Mouse (Mus musculus): ENCODE results near the gene Gpbar1.
A peak's percentile ranks its signal among the peaks of the same experiment; 100 is the strongest.

Gene Gpbar1

GRCm38 (mm10) chr1:74278538-74278937 is at the start of gene Gpbar1:
Gene Gpbar1 (plus strand): TSS chr1:74278550.
- no peak for DNase-seq

- no peak for DNase-seq
Measured at GRCm38 (mm10) chr1:74229942-74230341, 48.4 kb upstream of the Gpbar1 start.

- no peak for DNase-seq
Measured at GRCm38 (mm10) chr1:74230992-74231391, 47.4 kb upstream of the Gpbar1 start.

GRCm38 (mm10) chr1:74235938-74236589 is 42.3 kb upstream of the Gpbar1 start, which contains the start of gene Arpc2:
Gene Arpc2 (plus strand): TSS chr1:74236084.
- peak; percentile 99 for DNase-seq

GRCm38 (mm10) chr1:74236590-74237317 is 41.6 kb upstream of the Gpbar1 start:
- DNase-seq, result peak; percentile 65

GRCm38 (mm10) chr1:74237671-74238070 is 40.7 kb upstream of the Gpbar1 start:
- DNase-seq, result no peak

- no peak for DNase-seq
Measured at GRCm38 (mm10) chr1:74238136-74238535, 40.2 kb upstream of the Gpbar1 start.

GRCm38 (mm10) chr1:74239162-74239561 is 39.2 kb upstream of the Gpbar1 start:
- DNase-seq, result no peak

- DNase-seq, result peak; percentile 31
Measured at GRCm38 (mm10) chr1:74239618-74240017, 38.7 kb upstream of the Gpbar1 start.

GRCm38 (mm10) chr1:74240311-74240710 is 38.0 kb upstream of the Gpbar1 start:
- peak; percentile 39 for DNase-seq

- DNase-seq, result no peak
Measured at GRCm38 (mm10) chr1:74240832-74241231, 37.5 kb upstream of the Gpbar1 start.

GRCm38 (mm10) chr1:74245525-74245924 is 32.8 kb upstream of the Gpbar1 start:
- no peak for DNase-seq

- DNase-seq, result peak; percentile 53
Measured at GRCm38 (mm10) chr1:74248799-74249198, 29.6 kb upstream of the Gpbar1 start.

GRCm38 (mm10) chr1:74249331-74249980 is 28.9 kb upstream of the Gpbar1 start:
- peak; percentile 33 for DNase-seq

- DNase-seq, result no peak
Measured at GRCm38 (mm10) chr1:74250096-74250495, 28.3 kb upstream of the Gpbar1 start.

- no peak for DNase-seq
Measured at GRCm38 (mm10) chr1:74255704-74256345, 22.5 kb upstream of the Gpbar1 start.

GRCm38 (mm10) chr1:74256782-74257181 is 21.6 kb upstream of the Gpbar1 start:
- DNase-seq, result no peak

- no peak for DNase-seq
Measured at GRCm38 (mm10) chr1:74262510-74262909, 15.8 kb upstream of the Gpbar1 start.

GRCm38 (mm10) chr1:74268750-74269149 is 9.6 kb upstream of the Gpbar1 start:
- no peak for DNase-seq

- DNase-seq, result no peak
Measured at GRCm38 (mm10) chr1:74271659-74272058, 6.7 kb upstream of the Gpbar1 start.

GRCm38 (mm10) chr1:74275015-74275414 is 3.3 kb upstream of the Gpbar1 start:
- DNase-seq, result peak; percentile 27

- DNase-seq, result no peak
Measured at GRCm38 (mm10) chr1:74277041-74277440, 1.3 kb upstream of the Gpbar1 start.

GRCm38 (mm10) chr1:74277883-74278537 is 340 bp upstream of the Gpbar1 start:
- DNase-seq, result peak; percentile 73

All from kidney, postnatal 10 days (tissue).